Mouse (Mus musculus): ENCODE measurements around the gene Tmem176a.

DNA sequence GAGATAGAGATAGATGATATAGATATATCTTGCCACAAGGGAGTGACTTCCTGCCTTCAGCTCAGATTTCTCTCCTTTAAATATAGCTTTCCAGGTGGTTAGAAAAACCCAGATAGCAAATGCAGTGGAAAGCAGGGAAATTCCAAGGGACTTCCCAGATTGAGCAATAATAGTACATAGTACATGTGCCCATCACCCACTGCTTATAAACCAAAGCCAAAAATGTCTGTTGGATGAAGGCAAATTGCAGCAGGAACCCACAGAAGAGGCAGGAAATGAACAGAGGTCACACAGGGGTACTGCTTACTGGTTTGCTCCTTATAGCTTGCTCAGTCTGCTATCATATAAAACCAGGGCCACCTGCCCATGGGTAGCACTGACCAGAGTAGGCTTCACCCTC is 11.1 kb upstream of the Tmem176a start:
- TF ChIP-seq CTCF (IDR thresholded peaks at IDR 0.05; ENCODE audit: low read depth) (no peak), EP300 (optimal IDR thresholded peaks at IDR 0.05) (no peak)
